Mouse (Mus musculus) MEL (cell line): ENCODE measurements around the gene Slc38a2.

Source experiments
- CHD1 ChIP-seq: IDR thresholded peaks from 2 replicates; pipeline ENCODE4 v1.6.1; 2012; ENCODE audit warnings: low read depth, mild to moderate bottlenecking, inconsistent platforms, low read length, improper control_type of control experiment
- CTCF ChIP-seq, 3 experiments: IDR thresholded peaks in 2 of 3; conservative IDR thresholded peaks in 1 of 3; 2 replicates each; pipeline ENCODE4 v1.5.1; 2011 to 2012; ENCODE audit warnings: low read length in 3 of 3, low read depth in 2 of 3, mild to moderate bottlenecking in 2 of 3, improper control_type of control experiment in 1 of 3, inconsistent platforms in 1 of 3, mixed read lengths in 1 of 3, moderate library complexity in 1 of 3; ENCODE audit not compliant: control insufficient read depth in 1 of 3, insufficient read depth in 1 of 3, poor library complexity in 1 of 3, severe bottlenecking in 1 of 3
- E2F4 ChIP-seq: IDR thresholded peaks from 2 replicates; pipeline ENCODE4 v1.6.1; 2011; ENCODE audit warnings: low read depth, low read length, improper control_type of control experiment, borderline replicate concordance
- ELF1 ChIP-seq: IDR thresholded peaks from 2 replicates; pipeline ENCODE4 v1.6.1; 2014; ENCODE audit warnings: low read depth, mild to moderate bottlenecking, inconsistent platforms, low read length, improper control_type of control experiment, moderate library complexity
- GATA1 ChIP-seq: IDR thresholded peaks from 2 replicates; pipeline ENCODE4 v1.6.1; 2011; ENCODE audit warnings: low read depth, low read length, improper control_type of control experiment
- JUND ChIP-seq: IDR thresholded peaks from 2 replicates; pipeline ENCODE4 v1.6.1; 2011; ENCODE audit warnings: low read depth, mild to moderate bottlenecking, improper control_type of control experiment, low read length
- POLR2A ChIP-seq, 2 experiments: IDR thresholded peaks; 2 replicates each; pipeline ENCODE4 v1.6.1; 2011 to 2012; ENCODE audit warnings: low read length in 2 of 2, mild to moderate bottlenecking in 2 of 2, control low read depth in 1 of 2, improper control_type of control experiment in 1 of 2, low read depth in 1 of 2, moderate library complexity in 1 of 2; ENCODE audit not compliant: control insufficient read depth in 1 of 2, insufficient read depth in 1 of 2, poor library complexity in 1 of 2
- TCF12 ChIP-seq: IDR thresholded peaks from 2 replicates; pipeline ENCODE4 v1.6.1; 2014; ENCODE audit warnings: low read depth, mild to moderate bottlenecking, inconsistent platforms, low read length, improper control_type of control experiment, moderate library complexity
- ZC3H11A ChIP-seq: IDR thresholded peaks from 2 replicates; pipeline ENCODE4 v1.6.1; 2012; ENCODE audit warnings: low read depth, mild to moderate bottlenecking, inconsistent platforms, low read length, improper control_type of control experiment

GRCm38 (mm10) chr15:96722228-96722627 lies 22.7 kb upstream of the Slc38a2 start:
- TF ChIP-seq ZC3H11A (no peak), POLR2A (IDR thresholded peaks at IDR 0.05; ENCODE audit: control insufficient read depth in 1 of 2, insufficient read depth in 1 of 2, low read depth in 1 of 2, low read length in 2 of 2, poor library complexity in 1 of 2) (no peak), TCF12 (no peak), E2F4 (no peak), CTCF (IDR thresholded peaks at IDR 0.05 in 2 of 3, conservative IDR thresholded peaks at IDR 0.05 in 1 of 3; ENCODE audit: control insufficient read depth in 1 of 3, insufficient read depth in 1 of 3, low read depth in 2 of 3, low read length in 3 of 3, poor library complexity in 1 of 3, severe bottlenecking in 1 of 3) (no peak), CHD1 (no peak), JUND (no peak), GATA1 (no peak), ELF1 (no peak)
